Mouse (Mus musculus) C2C12 (cell line): ENCODE data around the gene Itpr1. TPM values are rescaled to one million over a fixed set of nuclear protein-coding genes. Genes with fewer than 3 reads are reported as not detected.

ENCODE experiments used
- H3K27me3 ChIP-seq: one replicate; pipeline ENCODE4 v1.6.1; 2011; ENCODE audit not compliant: control insufficient read depth, insufficient read depth, insufficient read length
- H3K36me3 ChIP-seq: one replicate; pipeline ENCODE4 v1.6.1; 2011; ENCODE audit not compliant: control insufficient read depth, insufficient read depth
- H3K4me3 ChIP-seq: one replicate; pipeline ENCODE4 v1.5.1; 2011; ENCODE audit warnings: mild to moderate bottlenecking, control low read depth; ENCODE audit not compliant: poor library complexity, insufficient read depth, severe bottlenecking
- H3K79me2 ChIP-seq: one replicate; pipeline ENCODE4 v1.6.1; 2011; ENCODE audit not compliant: control insufficient read depth, insufficient read depth
- H3K79me3 ChIP-seq: one replicate; pipeline ENCODE4 v1.6.1; 2011; ENCODE audit warnings: low read depth, control low read depth
- H3ac ChIP-seq: one replicate; pipeline ENCODE3; 2011; ENCODE audit warnings: low read depth; ENCODE audit not compliant: control insufficient read depth, insufficient read length
- CEBPB ChIP-seq: IDR thresholded peaks from one replicate; pipeline ENCODE4 v1.6.1; 2011; ENCODE audit warnings: low read depth, mild to moderate bottlenecking, control low read depth, moderate library complexity
- CTCF ChIP-seq: IDR thresholded peaks from one replicate; pipeline ENCODE4 v1.5.1; 2011; ENCODE audit not compliant: control insufficient read depth, insufficient read depth, insufficient read length
- FOSL1 ChIP-seq: IDR thresholded peaks from one replicate; pipeline ENCODE4 v1.8.0; 2011; ENCODE audit warnings: mild to moderate bottlenecking, low read length; ENCODE audit not compliant: poor library complexity, insufficient read depth, severe bottlenecking
- MAX ChIP-seq: IDR thresholded peaks from one replicate; pipeline ENCODE4 v1.6.1; 2011; ENCODE audit warnings: mild to moderate bottlenecking, control low read depth
- MYOD1 ChIP-seq: IDR thresholded peaks from one replicate; pipeline ENCODE4 v1.6.1; 2011; ENCODE audit warnings: low read depth; ENCODE audit not compliant: control insufficient read depth, insufficient read length
- MYOG ChIP-seq: IDR thresholded peaks from one replicate; pipeline ENCODE4 v1.6.1; 2011; ENCODE audit not compliant: control insufficient read depth, insufficient read length; ENCODE audit errors: extremely low read depth
- USF1 ChIP-seq: IDR thresholded peaks from one replicate; pipeline ENCODE4 v1.6.1; 2011; ENCODE audit warnings: low read depth, mild to moderate bottlenecking, control low read depth, moderate library complexity
- polyA plus RNA-seq: library from polyadenylated mRNA; unstranded; fragments of >200 nt; fragmentation: generic; extraction: Trizol; gene quantifications from one replicate; pipeline ENCODE4 v1.2.1, GENCODE M21; 2012; ENCODE audit warnings: missing spikeins

Itpr1 gene
- polyA plus RNA-seq, 1 experiment: 4.9 TPM

DNA sequence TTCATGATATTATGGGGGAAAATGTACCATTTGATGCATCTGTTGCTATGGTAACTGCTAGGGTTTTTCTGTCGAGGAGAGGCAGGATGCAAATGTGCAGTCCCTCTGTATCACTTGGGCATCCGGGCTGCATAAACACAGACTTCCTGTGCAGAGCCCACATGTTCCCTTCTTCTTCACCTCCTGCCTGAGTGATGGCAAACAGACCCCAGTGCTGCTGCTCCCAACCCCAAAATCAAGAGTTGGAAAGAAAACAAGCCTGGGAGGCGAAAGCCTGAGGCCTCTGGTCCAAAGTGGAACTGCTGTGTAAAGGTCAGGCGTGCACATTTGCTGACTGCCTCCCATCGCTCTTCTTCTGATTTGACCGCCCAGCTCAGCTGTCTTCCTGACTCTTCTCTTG lies 222.6 kb downstream of the Itpr1 start:
- no peak overlapping the region for H3ac ChIP-seq
- no peak for TF ChIP-seq MYOD1
- TF ChIP-seq MAX: no peak
- no peak for TF ChIP-seq USF1
- TF ChIP-seq CEBPB: no peak
- TF ChIP-seq CTCF: no peak
- no peak for TF ChIP-seq FOSL1
- no peak for TF ChIP-seq MYOG
- no peak overlapping the region for H3K4me3 ChIP-seq
- H3K79me2 ChIP-seq: no peaks in the 10 kb centered on the region
- no peaks in the 10 kb centered on the region for H3K36me3 ChIP-seq
- H3K79me3 ChIP-seq: no peaks in the 10 kb centered on the region
- H3K27me3 ChIP-seq: no peaks in the 10 kb centered on the region

DNA sequence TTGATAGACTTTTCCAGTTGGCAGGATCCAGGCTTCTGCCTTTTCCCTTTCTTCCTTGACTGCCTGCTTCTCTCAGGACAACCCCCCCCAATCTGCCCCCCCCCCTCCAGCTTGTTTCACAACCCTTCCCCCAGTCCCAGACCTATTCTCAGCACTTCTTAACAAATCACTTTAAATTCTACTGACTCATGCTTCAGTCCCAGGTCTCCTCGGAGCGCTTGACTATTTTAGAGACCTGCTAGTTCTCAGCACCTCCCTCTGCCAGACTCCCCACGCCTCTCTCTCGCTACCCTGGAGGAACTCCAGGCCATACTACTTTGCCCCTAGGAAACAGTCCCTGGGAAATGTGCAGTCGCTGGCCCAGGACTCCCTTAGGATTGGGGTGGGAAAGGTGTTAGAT lies 223.7 kb downstream of the Itpr1 start:
- H3K4me3 ChIP-seq: no peak overlapping the region
- H3ac ChIP-seq: no peak overlapping the region
- H3K79me3 ChIP-seq: no peaks in the 10 kb centered on the region
- H3K27me3 ChIP-seq: no peaks in the 10 kb centered on the region
- no peak for TF ChIP-seq CTCF
- no peak for TF ChIP-seq MYOD1
- no peak for TF ChIP-seq FOSL1
- no peak for TF ChIP-seq CEBPB
- TF ChIP-seq MYOG: no peak
- TF ChIP-seq USF1: no peak
- H3K36me3 ChIP-seq: no peaks in the 10 kb centered on the region
- H3K79me2 ChIP-seq: no peaks in the 10 kb centered on the region

DNA sequence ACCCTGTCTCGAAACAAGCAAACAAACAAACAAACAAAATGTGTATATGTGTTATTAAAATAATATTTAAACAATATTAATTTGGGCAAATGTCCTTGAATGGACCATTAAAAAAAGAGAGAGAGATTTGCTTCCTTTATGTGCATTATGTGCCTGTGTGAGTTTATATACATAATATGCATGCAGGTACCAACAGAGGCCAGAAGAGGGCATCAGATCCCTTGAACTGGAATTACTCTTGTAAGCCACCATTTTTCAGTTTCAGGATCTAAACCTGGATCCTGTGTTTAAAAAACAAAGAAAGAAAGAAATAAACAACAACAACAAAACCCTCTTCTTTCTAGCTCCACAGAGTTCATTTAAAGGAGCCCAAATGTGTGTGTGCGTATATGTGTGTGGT lies 228.4 kb downstream of the Itpr1 start:
- H3K4me3 ChIP-seq: no peak overlapping the region
- H3K27me3 ChIP-seq: no peaks in the 10 kb centered on the region
- no peak overlapping the region for H3ac ChIP-seq
- H3K36me3 ChIP-seq: no peaks in the 10 kb centered on the region
- TF ChIP-seq MAX (no peak), CEBPB (no peak), USF1 (no peak), MYOD1 (no peak), FOSL1 (no peak), CTCF (no peak)
- H3K79me3 ChIP-seq: no peaks in the 10 kb centered on the region
- H3K79me2 ChIP-seq: no peaks in the 10 kb centered on the region

DNA sequence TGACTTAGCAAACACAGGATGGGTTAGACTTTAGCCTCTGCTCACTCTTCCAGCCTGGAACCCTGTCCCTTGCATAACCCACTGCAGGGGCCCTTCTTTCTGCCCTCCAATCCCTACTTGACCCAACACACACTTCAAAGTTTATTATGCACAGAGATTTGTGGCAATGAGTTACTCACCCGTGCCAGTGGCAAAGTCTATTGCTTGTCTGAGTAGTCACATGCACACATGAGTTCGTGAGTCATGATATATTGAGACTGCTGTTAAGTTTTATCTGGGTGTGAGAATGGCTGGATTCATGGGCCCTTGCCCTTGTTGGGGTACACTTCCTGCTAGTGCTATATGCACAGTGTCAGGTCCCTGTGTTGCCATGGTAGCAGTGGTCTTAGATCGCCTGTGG lies 229.4 kb downstream of the Itpr1 start:
- Histone ChIP-seq H3K79me2 (no peaks in the 10 kb centered on the region), H3K4me3 (no peak overlapping the region), H3K27me3 (no peaks in the 10 kb centered on the region), H3ac (no peak overlapping the region), H3K79me3 (no peaks in the 10 kb centered on the region), H3K36me3 (no peaks in the 10 kb centered on the region)
- TF ChIP-seq MAX (no peak), USF1 (peak; percentile 71)

DNA sequence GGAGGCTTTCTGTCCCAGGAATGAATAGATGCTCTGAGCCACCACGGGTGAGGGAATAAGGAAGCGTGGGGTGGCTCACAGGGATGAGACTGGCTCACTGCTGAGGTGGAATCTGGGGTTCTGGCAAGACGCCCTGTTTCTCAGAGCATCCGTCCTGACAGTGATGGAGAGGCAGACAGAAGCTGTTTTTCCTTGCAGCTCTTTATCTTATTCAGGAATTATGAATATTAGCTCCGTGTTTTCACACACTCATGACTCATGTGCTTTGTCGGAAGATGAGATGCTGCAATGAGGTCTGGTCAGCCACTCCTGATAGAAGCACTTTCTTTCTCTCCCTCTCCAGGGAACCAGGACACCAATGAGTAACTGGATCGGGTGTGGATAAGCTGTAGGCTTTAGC lies 231.5 kb downstream of the Itpr1 start:
- no peak overlapping the region for H3K4me3 ChIP-seq
- no peaks in the 10 kb centered on the region for H3K79me2 ChIP-seq
- H3ac ChIP-seq: peak overlapping the region; percentile 9
- no peaks in the 10 kb centered on the region for H3K79me3 ChIP-seq
- no peaks in the 10 kb centered on the region for H3K36me3 ChIP-seq
- peak; percentile 31 for TF ChIP-seq MYOD1
- peak; percentile 65 for TF ChIP-seq CEBPB
- TF ChIP-seq USF1: no peak
- TF ChIP-seq MAX: no peak
- no peak for TF ChIP-seq CTCF
- no peaks in the 10 kb centered on the region for H3K27me3 ChIP-seq

DNA sequence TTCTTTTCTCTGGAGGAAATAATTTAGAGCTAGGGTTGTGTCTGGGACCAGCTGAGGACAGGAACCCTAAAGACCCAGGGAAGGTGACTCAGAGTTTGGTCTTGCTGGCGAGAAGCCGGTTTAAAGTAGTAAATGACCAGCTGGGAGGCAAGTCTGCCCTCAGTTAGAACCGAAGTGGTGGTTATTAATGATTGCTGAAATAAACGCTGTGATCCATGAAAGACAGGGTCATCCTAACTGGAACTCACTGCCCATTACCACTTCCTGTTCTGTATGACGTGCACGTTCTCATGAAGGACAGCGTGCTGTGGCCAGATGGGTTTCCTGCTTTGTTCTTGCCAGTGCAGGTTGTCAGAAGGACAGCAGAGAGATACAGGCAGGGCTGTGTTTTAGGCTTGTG lies 232.1 kb downstream of the Itpr1 start:
- Histone ChIP-seq H3ac (no peak overlapping the region), H3K27me3 (no peaks in the 10 kb centered on the region), H3K4me3 (no peak overlapping the region), H3K36me3 (no peaks in the 10 kb centered on the region), H3K79me3 (no peaks in the 10 kb centered on the region), H3K79me2 (no peaks in the 10 kb centered on the region)
- no peak for TF ChIP-seq MAX
- TF ChIP-seq CEBPB: no peak
- TF ChIP-seq CTCF: no peak
